Mouse (Mus musculus) cerebral cortex, adult 2 months (tissue): ENCODE results near the gene Osbpl3.

Experiments used
- WGBS: fragments of 180-500 bp; shearing (Covaris S2); methylation state at CpG from one replicate; pipeline ENCODE4 v1.1.7; 2018; 5-methylcytosine and 5-hydroxymethylcytosine counted together

Osbpl3 gene

DNA sequence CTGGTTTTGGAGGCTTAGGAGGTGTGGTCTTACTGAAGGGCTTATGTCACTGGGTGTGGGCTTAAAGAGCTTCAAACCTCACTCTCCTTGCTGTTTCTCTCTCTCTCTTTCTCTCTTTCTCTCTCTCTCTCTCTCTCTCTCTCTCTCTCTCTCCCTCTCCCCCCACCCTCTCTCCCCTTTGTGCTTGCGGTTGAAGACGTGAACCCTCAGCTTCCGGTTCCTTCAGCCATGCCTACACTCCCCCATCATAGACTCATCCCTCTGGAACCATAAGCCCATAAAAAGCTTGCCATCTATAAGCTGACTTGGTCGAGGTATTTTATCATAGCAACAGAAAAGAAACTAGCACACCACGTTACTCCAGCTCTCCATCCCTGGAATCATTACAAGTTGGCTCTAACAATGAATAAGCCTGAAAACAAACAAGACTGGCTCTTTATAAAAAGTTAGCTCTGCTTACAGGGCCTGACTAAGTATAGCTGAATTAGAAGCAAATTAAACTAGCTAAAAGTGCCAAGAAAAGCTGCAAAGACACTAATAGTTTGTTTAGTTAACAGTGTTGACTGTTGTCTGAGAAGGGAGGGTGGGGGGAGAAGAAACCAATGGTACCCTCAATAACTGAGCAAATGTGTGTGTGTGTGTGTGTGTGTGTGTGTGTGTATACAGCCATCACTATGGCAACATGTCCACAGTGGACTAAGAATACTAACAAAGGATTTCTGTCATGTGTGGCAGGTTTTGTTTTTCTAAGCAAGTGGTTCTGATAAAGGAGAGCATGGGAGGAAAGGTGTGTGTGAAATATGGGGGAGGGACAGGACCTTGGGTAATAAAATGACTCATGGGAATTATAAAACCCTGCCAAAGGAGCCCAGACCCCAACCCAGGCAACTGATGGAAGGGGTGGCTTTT, 83.2 kb downstream of the Osbpl3 start:
- 35% methylated on average over 5 of the region's 5 CpGs for WGBS

DNA sequence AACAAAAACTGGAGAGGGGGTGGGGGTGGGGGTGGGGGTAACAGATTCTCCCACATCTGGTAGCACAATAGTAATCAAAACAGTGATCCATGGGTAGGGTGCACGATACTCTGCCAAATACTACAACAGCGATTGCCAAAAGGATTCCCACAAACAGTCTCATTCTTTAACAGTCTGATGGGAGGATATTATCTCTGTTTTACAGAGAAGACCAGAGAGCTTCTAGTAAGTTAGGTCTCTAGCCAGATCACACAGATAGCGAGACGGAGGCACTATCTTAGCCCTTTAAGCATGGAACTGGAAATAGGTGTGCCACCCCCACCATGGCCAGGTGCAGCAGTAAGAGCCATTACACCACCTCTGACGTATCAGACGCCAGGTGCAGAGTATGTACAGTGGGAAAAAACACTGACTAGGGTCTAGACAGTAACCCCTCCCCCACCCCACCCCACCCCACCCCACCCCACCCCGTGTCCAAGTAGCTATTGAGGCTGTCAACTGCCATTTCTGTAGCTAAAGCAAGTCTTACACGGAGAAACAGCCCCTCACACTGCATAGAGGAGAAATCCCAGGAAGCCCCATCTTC, 84.4 kb downstream of the Osbpl3 start:
- WGBS = 75% methylated on average over 8 of the region's 8 CpGs

DNA sequence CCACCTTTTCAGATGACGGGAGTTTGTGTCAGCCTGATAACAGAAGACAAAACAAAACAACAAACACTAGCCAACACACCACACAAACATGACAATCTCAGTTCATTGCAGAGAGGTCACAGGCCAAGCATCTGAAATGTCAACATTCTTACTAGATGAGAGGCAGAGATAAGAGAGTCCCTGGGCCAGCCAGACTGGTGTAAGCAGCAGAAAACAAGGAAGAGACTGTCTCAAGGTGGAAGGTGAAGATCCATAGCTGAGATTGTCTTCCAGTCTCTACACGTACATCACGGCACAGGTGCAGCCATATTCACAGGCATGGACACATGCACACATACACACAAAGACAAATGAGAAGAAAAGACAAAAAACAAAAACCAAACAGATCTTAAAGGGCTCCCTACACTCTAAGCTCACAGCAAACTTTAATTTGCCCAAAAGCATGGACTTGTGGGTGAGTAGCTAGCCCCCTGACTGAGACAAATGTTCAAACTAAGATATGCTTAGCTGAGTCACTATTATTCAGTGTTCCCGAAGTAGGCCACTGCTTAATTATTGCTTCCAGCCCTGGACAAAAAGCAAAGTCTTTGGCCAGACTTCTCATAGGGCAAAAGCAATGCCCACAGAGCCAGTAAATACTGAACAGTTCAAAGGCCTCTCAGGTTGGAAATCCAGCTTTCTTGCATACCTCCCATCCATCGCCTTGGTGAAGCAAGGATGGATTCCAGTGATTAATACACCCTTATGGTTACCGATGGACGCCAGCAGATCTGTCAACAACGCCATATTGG, 87.3 kb downstream of the Osbpl3 start:
- 88% methylated on average over 8 of the region's 8 CpGs for WGBS

DNA sequence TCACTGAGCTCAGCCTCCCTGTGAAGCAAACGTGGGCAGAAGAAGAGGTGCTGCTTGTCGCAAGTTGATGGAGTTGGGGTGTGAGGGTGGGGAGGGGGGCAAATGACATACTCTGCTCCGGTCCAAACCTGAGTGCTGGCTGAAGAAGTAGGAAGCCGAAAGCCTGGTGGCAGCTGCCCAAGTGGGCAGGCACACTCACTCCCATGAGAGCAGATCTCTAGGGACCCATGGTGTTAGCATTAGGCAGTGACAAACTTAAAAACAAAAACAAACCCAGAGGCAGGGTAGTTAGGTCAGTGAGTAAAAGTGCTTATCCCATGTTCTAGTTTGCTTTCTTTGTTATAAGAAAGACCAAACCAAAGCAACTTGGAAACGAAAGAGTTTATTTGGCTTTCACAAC, 88.2 kb downstream of the Osbpl3 start:
- 49% methylated on average over 5 of the region's 5 CpGs for WGBS

DNA sequence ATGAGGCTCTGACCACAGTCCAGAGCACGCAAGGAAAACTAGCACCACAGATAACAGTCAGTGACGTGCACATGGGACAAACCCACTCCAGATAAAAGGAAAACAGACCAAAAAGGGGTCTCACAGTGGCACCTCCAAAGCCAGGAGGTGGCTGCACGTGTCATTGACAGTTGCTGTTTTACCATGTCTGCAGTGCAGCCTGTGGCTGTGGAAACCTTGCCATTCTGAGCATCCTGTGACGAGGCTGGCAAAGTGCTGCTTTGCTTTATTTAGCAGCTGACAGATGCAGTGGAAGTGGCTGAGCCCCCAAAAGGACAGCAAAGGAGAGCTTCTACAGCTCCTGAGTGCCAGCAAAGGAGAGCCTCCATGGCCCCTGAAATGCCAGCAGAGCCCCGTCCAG, 89.3 kb downstream of the Osbpl3 start:
- WGBS = 37% methylated on average over 5 of the region's 5 CpGs

- WGBS = 82% methylated on average over 7 of the region's 7 CpGs
Measured at GRCm38 (mm10) chr6:50366319-50366718, 89.7 kb downstream of the Osbpl3 start.

DNA sequence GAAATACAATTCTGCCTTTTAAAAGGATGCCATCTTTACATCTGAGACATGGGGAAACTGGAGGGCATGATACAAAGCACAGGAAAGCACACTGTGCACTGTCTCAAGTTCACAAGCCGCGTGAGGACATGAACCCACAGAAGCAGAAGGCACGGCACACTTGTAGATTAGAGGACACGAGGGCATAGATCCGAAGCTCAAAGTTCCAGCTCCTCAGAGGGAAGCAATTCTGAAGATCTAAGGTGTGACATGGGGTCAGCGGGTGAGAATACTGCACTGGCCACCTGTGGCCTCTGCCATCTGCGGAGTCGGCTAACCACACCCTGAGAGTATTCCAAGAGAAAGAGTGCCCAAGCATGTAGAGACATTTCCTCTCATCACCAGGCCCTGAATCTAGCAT, 91.6 kb downstream of the Osbpl3 start:
- WGBS = 90% methylated on average over 8 of the region's 8 CpGs

DNA sequence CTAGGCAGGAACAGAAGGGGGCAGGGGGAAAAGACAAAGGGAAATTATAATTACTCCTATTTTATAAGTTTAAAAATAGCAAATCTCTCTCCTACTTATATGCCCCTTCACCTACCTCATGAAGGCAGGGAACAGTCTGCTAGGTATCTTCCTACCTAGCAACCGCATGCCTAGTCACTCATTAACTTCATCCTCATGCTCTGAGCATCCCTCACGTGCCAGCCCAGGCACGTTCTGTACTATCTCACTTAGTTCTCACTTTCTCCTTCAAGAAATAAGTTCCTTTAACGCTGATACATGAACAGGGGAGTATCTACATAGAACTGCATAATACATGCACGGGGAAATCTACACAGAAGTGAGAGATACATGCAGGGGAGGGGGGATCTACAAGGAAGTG, 92.6 kb downstream of the Osbpl3 start:
- 54% methylated on average over 5 of the region's 5 CpGs for WGBS

DNA sequence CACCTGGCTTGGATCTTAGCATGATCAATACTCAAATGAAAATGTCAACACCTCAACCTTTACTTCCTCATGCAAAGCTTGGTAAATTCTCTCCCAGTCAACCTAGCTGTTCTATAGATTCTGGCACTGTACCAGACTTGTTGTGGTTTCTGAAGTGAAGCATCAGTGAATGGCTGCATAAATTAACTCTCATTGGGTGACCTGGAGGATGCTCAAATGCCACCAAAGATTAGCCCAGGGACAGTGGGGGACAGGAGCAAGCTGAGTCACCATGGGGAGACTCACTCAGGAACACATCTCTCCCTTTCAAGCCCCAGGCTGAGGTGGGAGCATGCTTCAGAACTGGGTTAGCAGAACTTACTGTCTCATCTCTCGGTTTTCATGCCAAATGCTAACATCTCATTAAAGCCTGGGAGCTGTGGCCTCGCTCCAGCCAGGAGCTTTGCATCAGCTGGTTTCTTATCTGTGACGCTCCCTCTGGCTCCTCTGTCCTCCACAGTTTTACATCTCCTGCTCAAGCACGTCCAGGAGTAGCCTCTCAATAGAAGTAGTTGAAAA, 93.2 kb downstream of the Osbpl3 start:
- WGBS = 49% methylated on average over 4 of the region's 4 CpGs

DNA sequence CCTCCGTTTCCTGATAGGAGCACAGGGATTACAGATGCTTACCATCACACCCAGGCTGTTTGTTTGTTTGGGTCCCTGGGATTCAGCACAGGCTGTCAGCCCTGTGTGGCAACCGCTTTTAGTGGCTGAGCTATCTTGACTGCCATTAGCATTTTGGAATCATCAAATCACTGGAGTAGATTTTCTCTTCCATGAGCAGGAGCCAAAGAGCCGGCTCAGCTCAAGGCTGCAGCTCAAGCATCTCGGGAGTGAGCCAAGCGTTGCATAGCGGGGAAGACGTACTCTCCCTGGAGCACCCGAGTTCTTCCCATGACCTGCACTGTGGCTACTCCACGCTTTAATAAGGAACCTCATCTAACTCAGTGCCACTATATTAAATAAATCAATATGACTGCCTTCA, 93.8 kb downstream of the Osbpl3 start:
- WGBS = 45% methylated on average over 9 of the region's 9 CpGs

DNA sequence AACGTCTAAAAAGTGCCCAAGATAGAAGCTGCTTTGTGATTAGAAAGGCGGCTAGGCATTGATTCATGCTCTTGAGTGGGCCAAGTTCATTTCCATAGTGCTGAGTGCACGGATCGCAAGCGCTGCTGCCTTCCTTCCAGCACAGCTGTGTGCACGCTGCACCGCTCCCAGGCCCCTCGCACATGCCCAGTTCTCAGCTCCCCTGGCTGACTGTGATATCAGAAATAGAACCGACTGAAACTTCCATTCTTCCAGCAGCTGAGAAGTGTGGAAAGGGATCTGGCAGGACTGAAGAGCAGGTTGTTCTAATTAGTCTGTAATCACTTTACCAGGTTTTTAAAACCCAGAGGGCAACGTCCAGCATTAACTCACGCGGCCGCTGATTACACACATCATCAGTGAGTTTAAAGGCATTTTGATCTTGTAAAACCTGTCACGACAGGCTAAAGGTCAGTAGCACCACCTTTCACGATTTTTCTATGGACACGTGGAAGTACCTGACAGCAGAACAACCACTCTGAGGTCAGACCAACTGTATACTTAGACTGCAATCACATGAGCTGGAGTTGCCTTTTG, 97.8 kb downstream of the Osbpl3 start:
- WGBS = 43% methylated on average over 16 of the region's 16 CpGs

GRCm38 (mm10) chr6:50354688-50355660, 101.0 kb downstream of the Osbpl3 start:
- 50% methylated on average over 20 of the region's 20 CpGs for WGBS

DNA sequence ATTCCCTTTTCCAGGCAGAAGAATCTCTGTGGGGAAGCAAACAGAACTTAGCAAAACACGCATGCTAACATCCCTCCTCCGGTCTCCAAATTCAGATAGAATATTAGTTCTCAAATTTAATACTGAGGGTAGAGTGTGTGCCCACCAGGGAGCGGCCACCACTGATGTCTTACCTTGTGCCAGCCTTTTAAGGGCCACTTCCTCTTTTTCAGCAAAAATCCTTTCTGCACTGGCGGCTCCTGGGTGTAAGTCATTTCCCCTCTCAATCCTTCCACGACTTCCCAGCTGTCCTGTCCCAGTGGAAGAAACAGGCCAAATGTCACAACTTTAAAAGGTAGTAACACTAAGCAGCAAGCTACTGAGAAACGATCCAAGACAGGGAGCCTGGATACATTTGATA, 103.2 kb downstream of the Osbpl3 start:
- WGBS = 64% methylated on average over 6 of the region's 6 CpGs

DNA sequence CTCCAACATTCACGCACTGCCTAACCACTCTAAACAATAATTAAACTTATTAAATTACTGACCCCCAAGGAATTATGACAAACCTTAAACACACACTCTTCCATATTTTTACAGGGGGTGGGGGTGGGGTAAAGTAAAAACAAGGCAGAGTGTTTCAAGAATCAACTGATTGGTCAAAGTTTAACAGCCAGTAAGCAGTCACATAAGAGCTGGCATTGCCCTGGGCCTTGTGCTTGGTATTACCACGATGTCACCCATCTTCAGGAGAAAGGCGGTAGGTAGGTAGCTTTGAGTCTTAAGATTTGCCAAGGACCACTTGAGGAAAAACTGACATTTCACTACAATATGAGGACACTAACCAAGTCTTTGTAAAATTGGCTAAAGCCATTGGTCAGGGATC, 105.1 kb downstream of the Osbpl3 start:
- WGBS = 96% methylated on average over 3 of the region's 3 CpGs

GRCm38 (mm10) chr6:50348619-50349018, 107.4 kb downstream of the Osbpl3 start:
- WGBS = 81% methylated on average over 1 of the region's 1 CpGs

DNA sequence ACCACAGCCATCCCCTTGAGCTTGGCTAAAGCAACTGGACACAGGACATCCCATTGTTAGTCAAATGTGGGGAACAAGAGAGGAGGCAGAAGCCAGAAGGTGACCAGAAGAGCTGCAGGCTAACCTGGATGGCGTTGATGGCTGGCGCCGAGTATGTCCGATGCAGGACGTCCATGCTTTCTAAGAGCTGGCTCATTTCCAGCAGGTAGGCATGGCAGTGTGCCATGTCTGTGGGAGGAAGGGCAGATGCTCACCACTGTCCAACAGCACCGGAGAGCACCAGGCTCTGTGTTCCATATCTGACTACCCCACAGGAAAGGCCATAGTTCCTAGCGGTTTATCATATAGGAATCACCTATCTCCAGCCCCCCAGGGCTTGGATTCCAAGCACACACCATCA, 109.8 kb downstream of the Osbpl3 start:
- 82% methylated on average over 7 of the region's 7 CpGs for WGBS

GRCm38 (mm10) chr6:50340226-50340906, 115.6 kb downstream of the Osbpl3 start:
- 91% methylated on average over 5 of the region's 5 CpGs for WGBS

- 91% methylated on average over 6 of the region's 6 CpGs for WGBS
Measured at GRCm38 (mm10) chr6:50337431-50337830, 118.6 kb downstream of the Osbpl3 start.

DNA sequence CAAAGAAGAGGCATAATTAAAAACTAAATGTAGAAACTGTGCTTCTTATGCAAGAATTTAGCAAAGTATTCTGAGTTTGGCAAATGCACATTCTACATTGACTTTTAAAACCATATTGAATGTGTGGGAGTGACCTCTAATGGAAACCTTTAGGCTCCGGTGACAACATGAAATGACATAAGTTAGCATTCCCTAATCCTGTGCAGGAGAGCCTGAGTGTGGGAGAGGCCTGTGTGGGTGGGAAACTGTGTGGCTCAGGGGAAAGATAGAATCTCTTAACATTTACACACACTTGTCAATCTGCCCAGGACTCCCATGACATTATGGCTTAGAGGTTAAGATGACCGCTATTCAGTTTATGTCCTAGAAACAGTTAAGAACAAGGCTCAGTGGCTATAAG, 119.6 kb downstream of the Osbpl3 start:
- 80% methylated on average over 2 of the region's 2 CpGs for WGBS
